Mouse (Mus musculus): ENCODE data around the gene Jpt1.
A peak's percentile ranks its signal among the peaks of the same experiment; 100 is the strongest.
"Not testable (repeated sequence)": the region's sequence is repeated elsewhere in the genome, so short reads cannot be mapped to it uniquely, and the experiment has no call there.

Jpt1 gene

GRCm38 (mm10) chr11:115512004-115512403 lies 2.2 kb downstream of the Jpt1 start:
- DNase-seq (ENCODE audit: low spot score in 2 of 2): no peak

GRCm38 (mm10) chr11:115511121-115511520 lies 3.1 kb downstream of the Jpt1 start:
- DNase-seq (ENCODE audit: low spot score in 2 of 2): no peak

- DNase-seq (ENCODE audit: low spot score in 2 of 2): no peak
Observed at GRCm38 (mm10) chr11:115510507-115510888, 3.7 kb downstream of the Jpt1 start.

- no peak for DNase-seq (ENCODE audit: low spot score in 2 of 2)
Observed at GRCm38 (mm10) chr11:115509773-115510506, 4.2 kb downstream of the Jpt1 start.

- no peak for DNase-seq (ENCODE audit: low spot score in 2 of 2)
Observed at GRCm38 (mm10) chr11:115508061-115508460, 6.1 kb downstream of the Jpt1 start.

GRCm38 (mm10) chr11:115506586-115506985 lies 7.6 kb downstream of the Jpt1 start:
- no peak for DNase-seq (ENCODE audit: low spot score in 2 of 2)

DNA sequence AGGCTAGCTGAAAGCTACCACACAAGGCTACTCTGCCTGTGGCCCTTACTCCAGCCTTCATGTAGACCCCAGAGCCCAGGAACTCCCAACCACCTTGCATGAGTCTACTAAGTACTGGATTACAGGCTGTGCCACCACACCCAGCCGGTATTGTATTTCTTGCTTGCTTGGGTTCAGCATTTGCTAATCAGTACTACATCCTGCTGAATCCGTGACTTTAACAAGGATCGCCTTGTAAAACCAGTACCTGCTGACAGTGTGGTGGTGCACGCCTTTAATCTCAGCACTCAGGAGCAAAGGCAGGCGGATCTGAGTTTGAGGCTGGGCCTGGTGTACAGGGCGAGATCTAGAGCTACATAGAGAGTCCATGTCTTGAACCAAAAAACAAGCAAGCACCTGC lies 11.6 kb downstream of the Jpt1 start:
- DNase-seq (ENCODE audit: low spot score in 2 of 2): no peak

- not testable (repeated sequence) for DNase-seq (ENCODE audit: low spot score in 2 of 2)
Observed at GRCm38 (mm10) chr11:115496559-115496958, 17.6 kb downstream of the Jpt1 start.

DNA sequence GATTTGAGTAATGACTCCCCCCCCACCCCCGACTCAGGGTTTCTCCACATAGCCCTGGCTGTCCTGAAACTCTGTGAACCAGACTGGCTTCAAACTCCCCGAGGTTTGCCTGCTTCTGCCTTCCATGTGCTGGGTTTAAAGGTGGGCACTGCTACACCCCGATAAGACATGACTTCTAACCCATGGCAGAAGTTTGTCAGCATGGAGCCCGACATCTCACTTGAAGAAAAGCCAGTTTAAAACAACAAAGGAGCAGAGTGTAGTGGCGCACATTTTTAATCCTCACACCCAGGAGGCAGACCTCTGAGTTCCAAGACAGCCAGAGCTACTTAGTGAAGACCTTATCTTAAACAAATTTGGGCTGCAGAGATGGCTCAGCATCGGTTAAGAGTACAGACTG lies 21.8 kb downstream of the Jpt1 start:
- DNase-seq (ENCODE audit: low spot score in 2 of 2): no peak

DNA sequence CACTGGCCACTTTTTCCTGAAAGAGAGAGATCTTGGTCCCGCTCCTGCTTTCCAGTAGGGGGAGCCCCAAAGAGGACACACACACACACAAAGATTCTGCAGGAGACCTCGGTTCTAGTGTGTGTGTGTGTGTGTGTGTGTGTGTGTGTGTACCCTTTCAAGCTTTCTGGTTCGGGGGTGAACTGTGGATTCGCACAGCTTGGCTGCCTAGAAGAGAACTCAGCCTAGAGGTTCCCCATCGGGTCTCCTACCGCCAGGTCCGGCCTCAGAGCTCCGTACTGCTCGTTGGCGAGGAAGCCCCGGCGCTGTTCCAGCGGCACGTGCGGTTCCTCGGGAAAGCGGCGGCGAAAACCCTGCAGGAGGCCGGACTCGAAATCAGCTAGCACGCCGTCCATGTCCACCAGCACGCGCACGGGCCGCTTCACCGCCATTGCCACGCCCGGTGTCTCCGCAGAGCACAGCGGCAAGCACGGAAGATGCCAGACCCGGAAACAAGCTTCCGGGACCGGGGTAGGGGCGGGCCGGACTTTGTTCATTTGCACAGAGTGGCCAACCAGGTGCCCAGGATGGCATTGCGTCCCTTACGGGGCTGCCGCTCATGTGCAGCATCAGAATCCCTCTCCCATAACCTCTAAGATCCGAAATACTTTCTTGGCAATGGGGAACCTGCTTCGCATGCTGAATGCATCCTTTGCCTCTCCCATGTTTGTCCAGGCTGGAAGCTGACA lies 22.7 kb downstream of the Jpt1 start, which contains the start of gene Nt5c:
TSS of gene Nt5c (minus strand) at position 507 of the 728 bp plus-strand sequence.
- DNase-seq (ENCODE audit: low spot score in 2 of 2): peak; percentile 74 to 82

- no peak for DNase-seq (ENCODE audit: low spot score in 2 of 2)
Observed at GRCm38 (mm10) chr11:115490441-115491355, 23.5 kb downstream of the Jpt1 start.

DNA sequence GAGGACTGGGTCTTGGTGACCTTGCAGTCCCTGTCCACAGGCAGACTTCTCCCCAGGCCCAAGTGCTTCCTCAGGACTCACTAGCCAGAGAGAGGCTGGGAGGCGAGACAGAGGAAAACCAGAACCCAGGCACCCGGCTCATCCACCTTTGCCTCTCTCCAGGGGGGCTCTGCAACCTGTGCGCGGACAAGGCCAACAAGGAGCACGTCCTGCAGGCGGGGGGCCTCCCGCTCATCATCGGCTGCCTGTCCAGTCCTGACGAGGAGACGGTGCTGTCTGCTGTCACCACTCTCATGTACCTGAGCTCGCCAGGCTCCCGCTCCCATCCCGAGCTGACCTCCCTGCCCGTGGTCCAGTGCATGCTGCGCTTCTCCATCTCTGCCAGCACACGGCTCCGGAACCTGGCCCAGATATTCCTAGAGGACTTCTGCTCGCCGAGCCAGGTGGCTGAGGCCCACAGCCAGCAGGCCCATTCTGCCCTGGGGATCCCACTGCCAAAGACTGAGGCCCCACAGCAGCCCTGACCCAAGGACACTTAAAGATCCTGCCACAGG lies 25.6 kb downstream of the Jpt1 start:
- DNase-seq (ENCODE audit: low spot score in 2 of 2): no peak

GRCm38 (mm10) chr11:115485155-115485554 lies 29.0 kb downstream of the Jpt1 start:
- DNase-seq (ENCODE audit: low spot score in 2 of 2): no peak

DNA sequence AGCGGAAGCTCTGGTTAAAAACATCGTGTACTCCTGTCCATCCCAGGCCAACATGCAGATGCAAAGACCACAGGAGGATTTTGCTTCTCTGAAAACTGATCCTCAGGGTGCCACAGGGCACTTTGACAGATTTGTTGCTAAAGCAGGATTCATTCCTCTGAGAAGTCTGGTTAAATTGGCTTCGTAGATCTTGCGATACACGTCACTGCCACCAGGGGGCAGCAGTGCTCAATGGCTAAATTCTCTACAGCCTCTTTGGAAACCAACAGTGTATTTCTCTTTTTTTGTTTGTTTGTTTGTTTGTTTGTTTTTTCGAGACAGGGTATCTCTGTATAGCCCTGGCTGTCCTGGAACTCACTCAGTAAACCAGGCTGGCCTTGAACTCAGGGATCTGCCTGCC lies 30.5 kb downstream of the Jpt1 start:
- DNase-seq (ENCODE audit: low spot score in 2 of 2): peak in 1 of 2 experiments; percentile 68

- no peak for DNase-seq (ENCODE audit: low spot score in 2 of 2)
Observed at GRCm38 (mm10) chr11:115483278-115483677, 30.9 kb downstream of the Jpt1 start.

- DNase-seq (ENCODE audit: low spot score in 2 of 2): no peak
Observed at GRCm38 (mm10) chr11:115481553-115482259, 32.5 kb downstream of the Jpt1 start.

- DNase-seq (ENCODE audit: low spot score in 2 of 2): no peak
Observed at GRCm38 (mm10) chr11:115478296-115478938, 35.8 kb downstream of the Jpt1 start.

GRCm38 (mm10) chr11:115477388-115477787 lies 36.8 kb downstream of the Jpt1 start:
- not testable (repeated sequence) for DNase-seq (ENCODE audit: low spot score in 2 of 2)

GRCm38 (mm10) chr11:115476630-115477029 lies 37.6 kb downstream of the Jpt1 start:
- not testable (repeated sequence) for DNase-seq (ENCODE audit: low spot score in 2 of 2)

DNA sequence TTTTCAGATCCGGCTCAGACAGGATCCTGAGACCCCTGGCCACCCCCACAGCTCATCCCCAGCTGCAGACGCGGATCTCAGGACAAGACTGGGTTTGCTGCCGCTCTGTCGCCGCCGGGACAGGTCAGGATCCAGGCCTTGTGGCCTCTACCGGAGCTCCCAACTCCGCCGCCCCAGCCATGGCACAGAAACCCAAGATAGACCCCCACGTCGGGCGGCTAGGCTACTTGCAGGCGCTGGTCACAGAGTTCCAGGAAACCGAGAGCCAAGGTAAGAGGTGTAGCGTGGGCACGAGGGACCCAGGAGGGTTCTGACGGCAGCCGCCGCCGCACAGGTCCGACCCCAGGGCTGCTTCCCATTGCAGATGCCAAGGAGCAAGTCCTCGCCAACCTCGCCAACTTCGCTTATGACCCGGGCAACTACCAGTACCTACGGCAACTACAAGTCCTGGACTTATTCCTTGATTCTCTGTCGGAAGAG lies 38.4 kb downstream of the Jpt1 start:
- no peak for DNase-seq (ENCODE audit: low spot score in 2 of 2)
